Mouse (Mus musculus): ENCODE results near the gene Nlrp4a. TPM values are rescaled to one million over a fixed set of nuclear protein-coding genes. Genes with fewer than 3 reads are reported as not detected.
"Not testable (repeated sequence)": the region's sequence is repeated elsewhere in the genome, so short reads cannot be mapped to it uniquely, and the experiment has no call there.

Gene Nlrp4a
- total RNA-seq (2021) = not detected

DNA sequence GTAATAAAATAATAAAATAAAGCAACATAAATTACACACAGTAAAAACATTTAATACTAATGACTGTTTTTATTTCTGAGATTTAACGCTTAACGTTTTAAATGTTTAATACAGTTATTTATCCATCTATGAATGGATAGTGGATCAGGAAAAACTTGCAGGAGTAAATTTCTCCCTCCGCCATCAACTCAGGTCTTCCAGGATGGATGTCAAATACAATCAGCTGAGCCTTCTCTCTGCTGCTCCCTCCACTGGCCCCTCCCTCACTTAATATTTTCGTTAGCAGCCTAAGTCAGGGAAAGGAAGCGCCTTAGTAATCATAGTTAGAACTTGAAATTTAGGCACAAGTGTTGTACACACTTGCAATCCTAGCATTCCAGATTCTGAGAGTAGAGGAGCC lies at the start of gene Nlrp4a:
TSS of gene Nlrp4a (plus strand) at position 301 of the 400 bp plus-strand sequence.
- intact Hi-C loops (cut with DNase I) = no loop called here
- DNase-seq = no peak

DNA sequence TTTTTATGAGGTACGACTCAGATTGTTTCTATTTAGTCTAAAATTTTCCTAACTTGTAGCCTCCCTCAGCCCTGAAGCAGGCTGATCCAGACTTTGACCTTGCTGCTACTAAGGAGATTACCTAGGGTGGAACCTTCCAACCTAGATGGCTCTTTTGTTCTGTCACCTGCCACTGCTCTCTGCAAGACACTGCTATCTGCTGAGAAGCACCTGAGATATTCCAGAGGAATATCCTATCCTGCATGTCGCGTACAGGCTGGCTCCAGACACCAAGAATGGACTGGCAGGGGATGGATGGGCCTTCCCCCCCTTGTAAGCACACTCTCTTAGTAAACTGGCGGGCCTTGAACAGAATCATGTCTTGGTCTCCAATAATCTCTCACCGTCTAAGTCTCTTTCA lies 48.2 kb upstream of the Nlrp4a start:
- intact Hi-C loops (cut with DNase I); DNase-seq: not testable (repeated sequence)

DNA sequence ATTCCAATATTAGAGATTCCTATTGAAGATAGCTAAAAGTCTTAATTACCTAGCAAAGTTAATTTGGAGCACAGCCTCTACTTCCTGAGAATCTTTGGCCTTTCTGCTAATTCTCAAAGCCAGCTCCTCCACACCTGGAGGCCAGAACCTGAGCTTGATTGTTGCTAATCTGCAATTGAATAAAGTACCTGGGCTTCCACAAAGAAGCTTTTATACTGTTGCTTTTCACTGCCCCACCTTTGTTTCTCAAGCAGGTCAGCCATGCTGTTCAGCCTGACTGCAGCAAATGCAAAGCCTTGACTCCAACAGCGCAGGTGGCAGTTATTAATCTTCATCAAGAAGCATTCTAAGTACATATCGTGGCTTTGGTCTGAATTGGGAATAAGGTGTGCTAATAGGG lies 43.8 kb upstream of the Nlrp4a start:
- intact Hi-C loops (cut with DNase I); DNase-seq: not testable (repeated sequence)

DNA sequence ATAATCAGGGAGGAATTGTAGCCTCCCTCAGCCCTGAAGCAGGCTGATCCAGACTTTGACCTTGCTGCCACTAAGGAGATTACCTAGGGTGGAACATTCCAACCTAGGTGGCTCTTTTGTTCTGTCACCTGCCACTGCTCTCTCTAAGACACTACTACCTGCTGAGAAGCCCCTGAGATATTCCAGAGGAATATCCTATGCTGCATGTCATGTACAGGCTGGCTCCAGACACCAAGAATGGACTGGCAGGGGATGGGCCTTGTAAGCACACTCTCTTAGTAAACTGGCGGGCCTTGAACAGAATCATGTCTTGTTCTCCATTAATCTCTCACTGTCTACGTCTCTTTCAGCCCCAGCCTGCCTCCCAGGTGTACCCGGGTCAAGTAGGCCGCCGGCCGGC lies 43.1 kb upstream of the Nlrp4a start:
- intact Hi-C loops (cut with DNase I); DNase-seq: not testable (repeated sequence)

DNA sequence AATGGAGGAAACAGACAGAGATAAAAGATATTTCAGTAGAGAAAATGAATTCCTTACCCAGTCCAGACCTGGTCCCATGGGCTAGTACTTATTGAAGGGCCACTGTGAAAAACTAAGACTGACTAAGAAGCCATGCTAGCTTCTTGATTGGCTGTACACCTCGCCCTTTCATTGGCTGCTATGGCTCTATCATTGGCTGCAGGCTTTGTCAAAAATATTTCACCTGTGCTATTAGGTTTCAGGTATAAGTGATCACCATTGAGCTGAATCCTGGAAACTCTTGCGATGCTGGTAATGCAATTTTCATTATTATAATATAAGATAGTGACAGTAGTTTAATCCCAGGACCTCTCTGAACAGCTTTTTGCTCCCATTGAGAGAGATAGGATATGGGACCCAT lies 31.3 kb upstream of the Nlrp4a start, which contains the start of gene Nlrp9c:
TSS of gene Nlrp9c (minus strand) at position 101 of the 400 bp plus-strand sequence.
- DNase-seq; intact Hi-C loops (cut with DNase I): not testable (repeated sequence)

GRCm38 (mm10) chr7:26476690-26477089 lies 41.8 kb downstream of the Nlrp4a start:
- no peak for DNase-seq
- intact Hi-C loops (cut with DNase I) = no loop called here

GRCm38 (mm10) chr7:26489514-26489913 lies 54.6 kb downstream of the Nlrp4a start:
- DNase-seq; intact Hi-C loops (cut with DNase I): not testable (repeated sequence)

Other genes with a start within 250 kb of the Nlrp4a start
- not detected for gene Vmn1r184, start 174.8 kb upstream of the Nlrp4a start, total RNA-seq (2021)
- gene Cyp2a4, start 127.9 kb upstream of the Nlrp4a start, total RNA-seq (2021) = not detected
- gene Nlrp9c, start 31.4 kb upstream of the Nlrp4a start, total RNA-seq (2021) = not detected
- not detected for gene Nlrp9a, start 99.9 kb downstream of the Nlrp4a start, total RNA-seq (2021)
- not detected for gene Vmn1r185, start 183.4 kb downstream of the Nlrp4a start, total RNA-seq (2021)